Mouse (Mus musculus) megakaryocyte, embryonic 14.5 days (primary cell): ENCODE data around the gene Itga1. TPM values are rescaled to one million over a fixed set of nuclear protein-coding genes. Genes with fewer than 3 reads are reported as not detected.

ENCODE experiments used
- H3K27me3 ChIP-seq: replicated peaks from 2 replicates; pipeline ENCODE3; 2012; ENCODE audit warnings: inconsistent platforms
- H3K36me3 ChIP-seq: replicated peaks from 2 replicates; pipeline ENCODE3; 2012; ENCODE audit warnings: low read length, inconsistent platforms, mixed read lengths
- H3K4me1 ChIP-seq: 2 replicates; pipeline ENCODE4 v1.6.1; 2012; ENCODE audit warnings: inconsistent platforms
- H3K4me3 ChIP-seq: replicated peaks from 2 replicates; pipeline ENCODE3; 2012; ENCODE audit warnings: moderate library complexity, mild to moderate bottlenecking, inconsistent platforms
- H3K9me3 ChIP-seq: 2 replicates; pipeline ENCODE4 v1.6.1; 2012; ENCODE audit warnings: inconsistent platforms
- FLI1 ChIP-seq: IDR thresholded peaks from 2 replicates; pipeline ENCODE4 v1.6.1; 2012; ENCODE audit warnings: low read length, inconsistent platforms, mixed read lengths
- GATA1 ChIP-seq: IDR thresholded peaks from 3 replicates; pipeline ENCODE4 v1.6.1; 2012; ENCODE audit warnings: mixed read lengths, low read length, inconsistent platforms, borderline replicate concordance
- polyA plus RNA-seq: library from polyadenylated mRNA; stranded (reverse); fragments of >175 nt; gene quantifications from 2 replicates; pipeline ENCODE4 v1.2.3, GENCODE M21; 2012; ENCODE audit warnings: low replicate concordance; ENCODE audit not compliant: insufficient read depth

The Itga1 gene
- polyA plus RNA-seq, 1 experiment: 0.22 TPM

DNA sequence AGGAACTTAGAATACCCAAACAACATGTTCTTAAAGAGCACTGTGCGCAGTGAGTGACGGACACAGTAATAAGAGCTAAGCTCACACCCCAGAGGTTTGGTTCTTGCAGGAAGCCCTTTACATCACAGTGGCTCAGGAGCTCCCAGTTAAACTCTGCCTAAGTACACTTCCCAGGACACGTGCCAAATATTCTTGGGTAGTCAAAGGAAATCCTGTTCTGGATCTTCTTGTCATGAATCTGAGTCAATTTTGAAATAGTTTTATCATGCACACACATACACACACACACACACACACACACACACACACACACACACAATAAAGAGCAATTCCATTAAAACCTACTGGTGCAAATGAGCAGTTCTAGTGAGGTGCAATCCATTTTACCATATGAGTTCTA, 30.3 kb downstream of the Itga1 start:
- no peaks in the 10 kb centered on the region for H3K9me3 ChIP-seq
- peaks cover 2% of the 10 kb centered on the region for H3K27me3 ChIP-seq
- no peak for TF ChIP-seq GATA1
- no peak for TF ChIP-seq FLI1
- no peaks in the 10 kb centered on the region for H3K4me1 ChIP-seq
- H3K4me3 ChIP-seq: no peak overlapping the region
- H3K36me3 ChIP-seq: no peaks in the 10 kb centered on the region

DNA sequence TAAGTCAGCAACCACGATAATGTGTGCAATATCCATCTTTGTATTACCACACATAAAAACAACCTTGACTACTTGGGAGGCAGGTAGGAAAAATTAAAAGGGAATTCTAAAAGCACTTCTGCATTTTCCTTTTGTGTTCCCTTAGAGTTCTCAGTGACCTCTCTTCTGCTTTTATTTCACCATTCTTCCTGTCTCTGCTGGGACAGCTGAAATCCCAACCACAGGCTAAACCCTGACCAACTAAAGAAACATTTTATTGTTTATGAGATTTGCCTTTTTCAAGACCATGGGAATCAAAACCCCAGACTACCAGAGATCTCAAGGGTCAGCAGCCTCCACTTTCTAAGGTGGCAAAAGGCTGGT, 33.8 kb downstream of the Itga1 start:
- H3K4me3 ChIP-seq: no peak overlapping the region
- no peak for TF ChIP-seq FLI1
- TF ChIP-seq GATA1: no peak
- H3K36me3 ChIP-seq: no peaks in the 10 kb centered on the region
- no peaks in the 10 kb centered on the region for H3K4me1 ChIP-seq
- H3K9me3 ChIP-seq: peaks cover 14% of the 10 kb centered on the region
- H3K27me3 ChIP-seq: no peaks in the 10 kb centered on the region

DNA sequence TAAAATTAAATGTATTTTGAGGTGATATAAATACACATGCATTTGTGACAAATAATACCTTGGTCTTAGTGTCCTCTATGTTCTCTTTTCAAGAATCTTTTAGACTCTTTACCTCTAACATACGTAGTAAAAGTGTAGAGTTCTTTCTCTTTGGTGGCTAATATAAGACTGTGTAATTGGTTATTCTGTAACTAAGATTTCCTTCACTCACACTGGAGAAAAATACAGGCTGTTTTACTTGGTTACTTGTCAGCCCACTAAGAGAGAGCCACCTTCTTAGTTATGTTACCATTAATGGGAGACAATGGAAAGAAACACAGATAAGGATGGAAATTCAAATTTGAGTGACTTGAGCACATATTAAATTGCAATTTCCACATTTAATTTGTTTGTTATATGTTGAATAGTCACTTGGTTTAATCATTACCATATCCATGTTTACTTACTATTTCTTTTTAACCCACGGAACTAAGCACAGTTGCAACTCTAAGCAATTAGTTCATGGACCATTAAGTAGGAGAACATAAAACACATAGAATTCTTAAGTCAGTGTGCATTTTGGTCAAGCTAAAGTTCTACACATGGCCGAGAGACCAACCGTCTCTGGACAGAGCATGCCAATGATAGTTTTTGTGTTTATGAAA, 34.3 kb downstream of the Itga1 start:
- H3K27me3 ChIP-seq: no peaks in the 10 kb centered on the region
- TF ChIP-seq GATA1 (no peak), FLI1 (no peak)
- H3K4me1 ChIP-seq: no peaks in the 10 kb centered on the region

DNA sequence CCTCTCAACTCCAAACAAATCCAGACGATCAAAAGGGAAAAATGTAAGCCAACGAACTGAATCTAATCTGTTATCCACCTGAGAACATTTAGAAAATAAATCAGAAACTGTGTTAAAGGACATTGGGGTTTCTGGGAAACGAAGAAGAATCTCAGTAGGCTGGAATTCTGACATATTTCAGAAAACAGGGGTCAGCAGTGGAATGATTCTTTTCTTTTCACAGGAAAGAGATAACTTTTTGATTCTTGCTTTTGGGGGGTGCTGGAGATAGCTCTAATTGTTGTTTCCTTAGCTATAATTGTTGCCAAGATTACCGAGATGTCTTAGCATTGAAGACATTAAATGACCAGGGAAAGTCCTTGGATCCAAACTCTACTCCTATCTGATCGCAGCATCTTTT, 44.2 kb downstream of the Itga1 start:
- H3K27me3 ChIP-seq: no peaks in the 10 kb centered on the region
- no peak overlapping the region for H3K4me3 ChIP-seq
- no peaks in the 10 kb centered on the region for H3K4me1 ChIP-seq
- TF ChIP-seq GATA1: no peak
- TF ChIP-seq FLI1: no peak
- H3K36me3 ChIP-seq: no peaks in the 10 kb centered on the region
- 0 out of 2 replicates have a peak, but pooled peaks cover 3% of the 10 kb centered on the region for H3K9me3 ChIP-seq

More for the DNA sequence above, 34.3 kb downstream of the Itga1 start:
- Histone ChIP-seq H3K4me3 (no peak overlapping the region), H3K36me3 (no peaks in the 10 kb centered on the region), H3K9me3 (peaks cover 14% of the 10 kb centered on the region)

DNA sequence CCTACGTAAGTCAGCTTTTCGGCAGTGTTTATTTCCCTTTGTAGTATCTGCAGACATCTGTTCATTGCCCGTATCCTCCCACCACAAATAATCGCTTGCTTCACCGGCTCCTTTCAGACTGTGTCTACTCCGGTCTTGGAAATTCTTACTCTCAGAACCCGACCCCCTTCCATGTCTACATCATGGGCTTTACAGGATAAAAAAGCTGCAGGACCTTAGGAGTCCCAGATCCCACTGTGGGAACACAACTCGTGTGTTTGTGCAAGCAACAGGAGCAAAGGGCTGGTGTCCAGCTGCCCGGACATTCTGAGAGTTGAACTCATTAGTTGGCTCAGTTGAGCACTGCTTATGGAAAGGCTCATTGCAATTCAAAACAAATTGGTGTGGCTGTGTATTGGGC, 47.0 kb downstream of the Itga1 start:
- Histone ChIP-seq H3K27me3 (no peaks in the 10 kb centered on the region), H3K36me3 (no peaks in the 10 kb centered on the region), H3K4me1 (no peaks in the 10 kb centered on the region), H3K9me3 (no peaks in the 10 kb centered on the region), H3K4me3 (no peak overlapping the region)
- no peak for TF ChIP-seq GATA1
- TF ChIP-seq FLI1: no peak

DNA sequence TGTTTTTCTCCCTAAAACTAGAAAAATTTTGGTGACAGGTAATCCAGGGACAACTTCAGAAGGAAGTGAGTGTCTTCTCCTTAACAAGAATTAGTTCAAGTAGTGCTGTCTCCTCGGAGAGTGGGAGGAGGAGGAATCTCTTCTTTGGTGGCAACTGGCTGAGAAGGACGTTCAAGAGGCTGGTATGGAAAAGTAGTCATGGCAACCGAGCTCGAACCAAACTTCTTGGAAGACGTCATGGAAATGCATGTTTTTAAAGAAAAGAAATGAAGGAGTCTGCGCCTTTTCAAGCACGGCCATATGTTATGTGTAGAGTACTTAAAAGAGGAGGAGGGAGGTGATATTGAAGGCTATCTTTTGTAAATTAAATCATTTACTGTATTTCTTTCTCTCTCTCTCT, 49.2 kb downstream of the Itga1 start:
- Histone ChIP-seq H3K4me1 (no peaks in the 10 kb centered on the region), H3K9me3 (no peaks in the 10 kb centered on the region), H3K36me3 (no peaks in the 10 kb centered on the region), H3K27me3 (no peaks in the 10 kb centered on the region), H3K4me3 (no peak overlapping the region)
- TF ChIP-seq GATA1 (no peak), FLI1 (no peak)

DNA sequence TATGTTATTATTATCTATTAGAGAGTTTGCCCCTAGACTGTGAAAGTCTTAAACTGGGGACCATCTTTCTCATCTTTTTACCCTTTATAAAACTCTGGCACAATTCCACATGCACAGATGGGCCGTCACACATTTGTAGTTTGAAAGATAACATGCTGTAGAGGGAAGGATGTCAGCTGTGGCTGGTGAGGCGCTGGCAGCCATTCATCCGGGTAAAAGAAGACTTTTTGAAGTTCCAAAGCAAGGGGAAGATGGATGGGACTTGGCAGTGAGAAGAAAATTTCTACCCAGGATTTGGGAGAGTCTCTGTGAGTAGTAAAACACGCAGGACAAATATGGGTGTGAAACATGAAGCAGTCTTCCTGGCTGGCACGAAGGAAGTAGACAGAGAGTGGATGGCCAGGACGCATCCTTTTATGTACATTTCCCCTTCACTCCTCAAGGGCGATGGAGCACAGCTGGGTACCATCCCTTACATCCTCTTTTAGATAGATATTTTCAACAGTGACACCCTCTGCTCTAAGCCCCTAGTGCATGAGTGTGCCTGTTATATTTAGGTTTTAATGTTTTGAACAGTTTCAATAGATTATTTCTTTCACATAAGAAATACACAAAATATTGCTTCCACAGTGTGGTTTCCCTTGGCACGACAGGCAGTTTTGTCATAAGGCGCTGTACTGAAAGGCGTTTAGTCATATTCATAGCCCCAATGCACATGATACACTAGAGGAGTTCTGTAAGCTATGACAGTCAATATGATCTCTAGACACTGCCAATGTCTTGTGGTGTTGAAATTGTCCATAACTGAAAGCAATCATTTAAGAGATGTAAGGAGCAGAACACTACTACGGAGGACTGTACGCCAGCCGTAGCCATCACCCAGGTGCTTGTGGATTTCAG, 50.9 kb downstream of the Itga1 start:
- Histone ChIP-seq H3K9me3 (no peaks in the 10 kb centered on the region), H3K4me1 (no peaks in the 10 kb centered on the region), H3K27me3 (no peaks in the 10 kb centered on the region), H3K36me3 (no peaks in the 10 kb centered on the region), H3K4me3 (no peak overlapping the region)
- TF ChIP-seq GATA1 (no peak), FLI1 (no peak)

DNA sequence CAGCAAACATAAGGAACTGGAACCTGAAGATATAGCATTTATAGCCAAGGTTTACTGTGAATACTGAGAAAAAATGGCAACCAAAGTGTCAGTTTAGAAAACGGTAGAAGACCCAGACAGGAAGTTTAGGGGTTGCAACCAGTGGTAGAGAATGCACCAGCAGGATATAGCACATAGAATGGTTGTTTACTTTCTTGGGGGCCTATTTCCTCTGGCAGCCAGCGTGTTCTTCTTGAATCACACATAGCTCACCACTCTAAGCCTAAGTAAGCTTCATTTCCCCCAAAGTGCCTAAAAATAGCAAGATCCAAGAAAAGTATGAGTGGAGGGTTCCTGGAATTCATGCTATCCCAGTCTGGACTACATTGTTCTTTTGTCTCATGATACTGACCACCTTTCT, 59.1 kb downstream of the Itga1 start:
- H3K4me1 ChIP-seq: no peaks in the 10 kb centered on the region; the same call in 1 of the 2 replicates
- no peaks in the 10 kb centered on the region for H3K36me3 ChIP-seq
- no peaks in the 10 kb centered on the region for H3K27me3 ChIP-seq
- TF ChIP-seq GATA1 (no peak), FLI1 (no peak)
- H3K4me3 ChIP-seq: no peak overlapping the region
- no peaks in the 10 kb centered on the region for H3K9me3 ChIP-seq

DNA sequence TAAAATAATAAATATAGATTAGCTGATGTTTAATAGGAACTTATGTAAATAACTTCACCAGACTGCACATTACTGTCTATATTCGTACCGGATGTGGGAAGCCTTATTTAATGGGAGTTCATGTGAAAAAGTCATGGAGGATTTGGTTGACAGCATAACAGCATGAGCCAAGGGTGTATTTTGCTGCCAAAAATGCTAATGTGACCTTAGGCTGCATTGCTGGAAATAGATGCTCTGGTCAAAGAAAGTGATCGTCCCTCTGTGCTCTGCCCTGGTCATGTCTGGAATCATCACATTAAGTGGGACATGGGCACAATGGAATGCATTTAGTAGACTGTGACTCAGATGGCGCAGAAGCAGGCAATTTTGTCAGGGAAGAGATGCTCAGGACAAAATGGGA, 64.5 kb downstream of the Itga1 start:
- Histone ChIP-seq H3K36me3 (no peaks in the 10 kb centered on the region), H3K4me1 (no peaks in the 10 kb centered on the region), H3K9me3 (no peaks in the 10 kb centered on the region), H3K4me3 (no peak overlapping the region), H3K27me3 (no peaks in the 10 kb centered on the region)
- TF ChIP-seq FLI1 (no peak), GATA1 (no peak)

DNA sequence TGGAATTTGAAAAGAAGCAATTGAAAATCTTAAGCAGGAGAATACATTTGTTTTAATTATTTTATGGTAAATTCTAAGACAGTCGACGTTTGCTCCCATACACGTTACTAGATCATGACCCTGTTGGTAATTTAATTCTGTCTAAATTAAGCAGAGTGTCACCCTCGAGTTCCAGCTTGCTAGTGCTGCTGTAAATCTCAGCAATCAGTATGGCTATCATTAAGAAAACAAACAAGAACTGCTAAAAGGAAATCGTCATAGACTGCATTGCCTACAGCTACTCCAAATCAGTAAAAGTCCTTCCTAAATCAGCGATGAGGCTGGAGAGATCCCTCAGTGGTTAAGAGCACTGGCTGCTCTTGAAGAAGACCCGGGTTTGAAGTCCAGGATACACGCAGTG, 66.4 kb downstream of the Itga1 start:
- Histone ChIP-seq H3K4me3 (no peak overlapping the region), H3K27me3 (no peaks in the 10 kb centered on the region), H3K4me1 (no peaks in the 10 kb centered on the region), H3K9me3 (no peaks in the 10 kb centered on the region), H3K36me3 (no peaks in the 10 kb centered on the region)
- TF ChIP-seq FLI1 (no peak), GATA1 (no peak)

DNA sequence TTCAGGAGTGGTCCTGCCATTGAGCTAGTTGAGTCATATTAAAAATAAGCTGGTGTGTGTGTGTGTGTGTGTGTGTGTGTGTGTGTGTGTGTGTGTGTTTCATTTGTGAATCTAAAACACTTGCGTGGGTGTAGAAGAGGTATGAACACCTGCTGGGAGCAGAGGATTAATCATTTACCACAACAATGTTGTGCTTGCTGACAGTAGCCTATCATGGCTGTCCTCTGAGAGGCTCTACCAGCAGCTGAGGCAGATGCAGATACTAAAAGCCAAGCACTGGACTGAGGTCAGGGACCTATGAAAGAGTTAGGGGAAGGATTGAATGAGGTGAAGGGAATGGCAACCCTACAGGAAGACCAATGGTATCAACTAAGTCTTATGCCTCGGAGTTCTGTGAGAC, 68.6 kb downstream of the Itga1 start:
- Histone ChIP-seq H3K36me3 (no peaks in the 10 kb centered on the region), H3K27me3 (no peaks in the 10 kb centered on the region), H3K9me3 (no peaks in the 10 kb centered on the region), H3K4me3 (no peak overlapping the region), H3K4me1 (no peaks in the 10 kb centered on the region)
- TF ChIP-seq FLI1 (no peak), GATA1 (no peak)
